7 mouse cellular contexts compared by ENCODE assay signal in genomic region chr13:44833353-44833752, GRCm38 (mm10).
DNase-seq lines count a peak whose midpoint lies in the region; ATAC-seq lines count a peak whose summit lies in the region.

No protein-coding gene starts in this region.

- no peaks in the 10 kb centered on the region for H3K9me3 ChIP-seq in megakaryocyte, embryonic 14.5 days

- peak overlapping the region; percentile 15 for H3K4me3 ChIP-seq in megakaryocyte, embryonic 14.5 days (replicated peaks)

- no peaks in the 10 kb centered on the region for H3K27me3 ChIP-seq in megakaryocyte, embryonic 14.5 days (replicated peaks)

- no peak for ATAC-seq in megakaryocyte, adult 5-6 weeks (ENCODE audit: poor library complexity, severe bottlenecking)

- peaks cover 89% of the 10 kb centered on the region for H3K36me3 ChIP-seq in megakaryocyte, embryonic 14.5 days (replicated peaks; ENCODE audit: low read length)

- peak; percentile 68 for DNase-seq in MN1 (ENCODE audit: low spot score)
- DNase-seq in c-Kit-positive CD71-negative TER-119-negative erythroid progenitor cells, embryonic 14.5 days (ENCODE audit: low read depth), result peak; percentile 16
- DNase-seq in heart, adult 9 months (ENCODE audit: low spot score in 2 of 2), result peak; percentile 21 to 57
- DNase-seq in layer of hippocampus, postnatal 14 days (ENCODE audit: low spot score in 2 of 2), result peak; percentile 17 to 60
- DNase-seq in retina, postnatal 7 days (ENCODE audit: low read depth, low spot score), result peak; percentile 31

- peaks cover 90% of the 10 kb centered on the region for H3K4me1 ChIP-seq in megakaryocyte, embryonic 14.5 days

Comparison
In these comparisons a context has a peak if more than half of its experiments do, and no peak if none do; other contexts are left out.
1. DNase-seq: peak in every context shown above with its lines; median percentile 68 in MN1; 39 in heart, adult 9 months; 38 in layer of hippocampus, postnatal 14 days; 31 in retina, postnatal 7 days; 16 in c-Kit-positive CD71-negative TER-119-negative erythroid progenitor cells, embryonic 14.5 days.